Mouse (Mus musculus): ENCODE results near the gene Galnt7. TPM values are rescaled to one million over a fixed set of nuclear protein-coding genes. Genes with fewer than 3 reads are reported as not detected.

Gene Galnt7
- total RNA-seq, 1 experiment, result 17.7 TPM

- Histone ChIP-seq H3K4me3 (ENCODE audit: insufficient read depth in 1 of 2, low read depth in 1 of 2, low read length in 2 of 2, poor library complexity in 1 of 2, severe bottlenecking in 1 of 2) (no peak overlapping the region), H3K27ac (ENCODE audit: insufficient read depth, low read depth, low read length, poor library complexity, severe bottlenecking) (no peak overlapping the region), H3K36me3 (ENCODE audit: control insufficient read depth, insufficient read depth, low read length, poor library complexity, severe bottlenecking) (no peaks in the 10 kb centered on the region; the same call in 1 of the 2 replicates), H3K9me3 (ENCODE audit: control insufficient read depth, insufficient read depth, low read depth, low read length) (no peaks in the 10 kb centered on the region), H3K4me1 (ENCODE audit: control insufficient read depth in 2 of 2, insufficient read depth in 2 of 2, low read length in 2 of 2, poor library complexity in 1 of 2) (peaks cover 0 to 4% of the 10 kb centered on the region in 2 experiments; a peak in 2 of 4 replicates), H3K9ac (ENCODE audit: insufficient read depth, low read depth, low read length, poor library complexity, severe bottlenecking) (no peak overlapping the region)
- in situ Hi-C loops (cut with MboI; ENCODE audit: low sequenced_read_pairs in 2 of 2, unreplicated experiment in 2 of 2), result no loop called here
- no peak for TF ChIP-seq HCFC1 (IDR thresholded peaks at IDR 0.05; ENCODE audit: borderline replicate concordance, insufficient read depth, low read length)
- TF ChIP-seq ZC3H11A (IDR thresholded peaks at IDR 0.05; ENCODE audit: borderline replicate concordance, low read depth, low read length), result no peak
- no peak for TF ChIP-seq ZNF384 (IDR thresholded peaks at IDR 0.05; ENCODE audit: low read depth, low read length)
- no peak for TF ChIP-seq MAFK (IDR thresholded peaks at IDR 0.05; ENCODE audit: insufficient read depth, low read depth, low read length)
- no peak for TF ChIP-seq CHD2 (IDR thresholded peaks at IDR 0.05; ENCODE audit: low read depth, low read length)
- DNase-seq (ENCODE audit: low read depth, low spot score), result no peak
These were observed 42.0 kb downstream of the Galnt7 start for GRCm38 (mm10) chr8:57610706-57611418.

GRCm38 (mm10) chr8:57602511-57602910 lies 50.3 kb downstream of the Galnt7 start:
- H3K27ac ChIP-seq (ENCODE audit: insufficient read depth, low read depth, low read length, poor library complexity, severe bottlenecking), result no peak overlapping the region
- in situ Hi-C loops (cut with MboI; ENCODE audit: low sequenced_read_pairs in 2 of 2, unreplicated experiment in 2 of 2), result no loop called here

GRCm38 (mm10) chr8:57601987-57602418 lies 50.8 kb downstream of the Galnt7 start:
- in situ Hi-C loops (cut with MboI; ENCODE audit: low sequenced_read_pairs in 2 of 2, unreplicated experiment in 2 of 2), result no loop called here
- no peak overlapping the region for H3K9ac ChIP-seq (ENCODE audit: insufficient read depth, low read depth, low read length, poor library complexity, severe bottlenecking)
- TF ChIP-seq MAFK (IDR thresholded peaks at IDR 0.05; ENCODE audit: insufficient read depth, low read depth, low read length) (no peak), HCFC1 (IDR thresholded peaks at IDR 0.05; ENCODE audit: borderline replicate concordance, insufficient read depth, low read length) (no peak), ZNF384 (IDR thresholded peaks at IDR 0.05; ENCODE audit: low read depth, low read length) (no peak)
- no peaks in the 10 kb centered on the region for H3K36me3 ChIP-seq (ENCODE audit: control insufficient read depth, insufficient read depth, low read length, poor library complexity, severe bottlenecking)
- H3K9me3 ChIP-seq (ENCODE audit: control insufficient read depth, insufficient read depth, low read depth, low read length), result no peaks in the 10 kb centered on the region
- H3K27ac ChIP-seq (ENCODE audit: insufficient read depth, low read depth, low read length, poor library complexity, severe bottlenecking), result no peak overlapping the region
- no peak overlapping the region for H3K4me3 ChIP-seq (ENCODE audit: insufficient read depth in 1 of 2, low read depth in 1 of 2, low read length in 2 of 2, poor library complexity in 1 of 2, severe bottlenecking in 1 of 2)
- DNase-seq (ENCODE audit: low read depth, low spot score), result no peak
- peaks cover 4% of the 10 kb centered on the region in 2 experiments; a peak in 3 of 4 replicates for H3K4me1 ChIP-seq (ENCODE audit: control insufficient read depth in 2 of 2, insufficient read depth in 2 of 2, low read length in 2 of 2, poor library complexity in 1 of 2)

More at GRCm38 (mm10) chr8:57602511-57602910, 50.3 kb downstream of the Galnt7 start:
- TF ChIP-seq ZC3H11A (IDR thresholded peaks at IDR 0.05; ENCODE audit: borderline replicate concordance, low read depth, low read length) (no peak), MAFK (IDR thresholded peaks at IDR 0.05; ENCODE audit: insufficient read depth, low read depth, low read length) (no peak), CHD2 (IDR thresholded peaks at IDR 0.05; ENCODE audit: low read depth, low read length) (no peak), ZNF384 (IDR thresholded peaks at IDR 0.05; ENCODE audit: low read depth, low read length) (no peak), HCFC1 (IDR thresholded peaks at IDR 0.05; ENCODE audit: borderline replicate concordance, insufficient read depth, low read length) (no peak)
- Histone ChIP-seq H3K36me3 (ENCODE audit: control insufficient read depth, insufficient read depth, low read length, poor library complexity, severe bottlenecking) (no peaks in the 10 kb centered on the region), H3K4me3 (ENCODE audit: insufficient read depth in 1 of 2, low read depth in 1 of 2, low read length in 2 of 2, poor library complexity in 1 of 2, severe bottlenecking in 1 of 2) (no peak overlapping the region), H3K4me1 (ENCODE audit: control insufficient read depth in 2 of 2, insufficient read depth in 2 of 2, low read length in 2 of 2, poor library complexity in 1 of 2) (peaks cover 4% of the 10 kb centered on the region in 2 experiments; a peak in 3 of 4 replicates), H3K9me3 (ENCODE audit: control insufficient read depth, insufficient read depth, low read depth, low read length) (no peaks in the 10 kb centered on the region), H3K9ac (ENCODE audit: insufficient read depth, low read depth, low read length, poor library complexity, severe bottlenecking) (no peak overlapping the region)
- DNase-seq (ENCODE audit: low read depth, low spot score), result no peak

GRCm38 (mm10) chr8:57599813-57600555 lies 52.8 kb downstream of the Galnt7 start:
- no peaks in the 10 kb centered on the region for H3K9me3 ChIP-seq (ENCODE audit: control insufficient read depth, insufficient read depth, low read depth, low read length)
- peak; percentile 49 for DNase-seq (ENCODE audit: low read depth, low spot score)
- peak overlapping the region; percentile 39 to 43 for H3K4me3 ChIP-seq (ENCODE audit: insufficient read depth in 1 of 2, low read depth in 1 of 2, low read length in 2 of 2, poor library complexity in 1 of 2, severe bottlenecking in 1 of 2)
- no peak overlapping the region for H3K9ac ChIP-seq (ENCODE audit: insufficient read depth, low read depth, low read length, poor library complexity, severe bottlenecking)
- no peaks in the 10 kb centered on the region for H3K36me3 ChIP-seq (ENCODE audit: control insufficient read depth, insufficient read depth, low read length, poor library complexity, severe bottlenecking)
- in situ Hi-C loops (cut with MboI; ENCODE audit: low sequenced_read_pairs in 2 of 2, unreplicated experiment in 2 of 2), result no loop called here
- no peak for TF ChIP-seq HCFC1 (IDR thresholded peaks at IDR 0.05; ENCODE audit: borderline replicate concordance, insufficient read depth, low read length)
- no peak for TF ChIP-seq CHD2 (IDR thresholded peaks at IDR 0.05; ENCODE audit: low read depth, low read length)
- TF ChIP-seq ZC3H11A (IDR thresholded peaks at IDR 0.05; ENCODE audit: borderline replicate concordance, low read depth, low read length), result no peak
- no peak for TF ChIP-seq ZNF384 (IDR thresholded peaks at IDR 0.05; ENCODE audit: low read depth, low read length)
- no peak for TF ChIP-seq MAFK (IDR thresholded peaks at IDR 0.05; ENCODE audit: insufficient read depth, low read depth, low read length)
- H3K27ac ChIP-seq (ENCODE audit: insufficient read depth, low read depth, low read length, poor library complexity, severe bottlenecking), result peak overlapping the region; percentile 66; the same call in 1 of the 2 replicates
- peaks cover 4% of the 10 kb centered on the region in 2 experiments; a peak in 3 of 4 replicates for H3K4me1 ChIP-seq (ENCODE audit: control insufficient read depth in 2 of 2, insufficient read depth in 2 of 2, low read length in 2 of 2, poor library complexity in 1 of 2)

All from ES-E14 (cell line).